Comparison of ENCODE assay signal across 19 mouse cellular contexts in genomic region chr2:156493766-156494165, GRCm38 (mm10). TPM values are rescaled to one million over a fixed set of nuclear protein-coding genes. Genes with fewer than 3 reads are reported as not detected.
DNase-seq lines count a peak whose midpoint lies in the region; ATAC-seq lines count a peak whose summit lies in the region.
"Had no signal": no experiment of that assay in that cellular context is flagged by ENCODE, and none has a peak within 500 bp of the region (broad histone marks: within the 10 kb centered on the region; RNA-seq: fewer than 3 reads in every experiment).

No protein-coding gene starts in this region.

- DNase-seq in cerebellum, adult 9-11 months = peak; percentile 54
- DNase-seq in cerebellum, adult 8-10 months = no peak
- DNase-seq in hindbrain, embryonic 11.5 days (ENCODE audit: low spot score) = peak; percentile 43
- no peak for DNase-seq in right cerebral cortex, postnatal 25 days
- no peak for DNase-seq in testis, postnatal 14 days (ENCODE audit: low spot score)
- DNase-seq: adrenal gland, postnatal 36 days; cerebellum, adult 18-20 months; heart, adult 11 months; kidney, adult 2 months; kidney, postnatal 4 days; lung, postnatal 36 days had no signal

- no peaks in the 10 kb centered on the region for H3K36me3 ChIP-seq in hindbrain, embryonic 11.5 days (ENCODE audit: control insufficient read depth, insufficient read depth, low read length)
- H3K36me3 ChIP-seq in hindbrain, embryonic 16.5 days (ENCODE audit: control insufficient read depth, insufficient read depth, low read length) = peaks cover 12% of the 10 kb centered on the region
- H3K36me3 ChIP-seq in embryonic facial prominence, embryonic 13.5 days = peaks cover 36% of the 10 kb centered on the region
- H3K36me3 ChIP-seq in midbrain, embryonic 13.5 days = peaks cover 41% of the 10 kb centered on the region

- H3K9ac ChIP-seq in hindbrain, embryonic 11.5 days (ENCODE audit: low read depth, low read length) = no peak overlapping the region
- no peak overlapping the region for H3K9ac ChIP-seq in hindbrain, embryonic 16.5 days (ENCODE audit: low read depth, low read length)
- H3K9ac ChIP-seq in embryonic facial prominence, embryonic 13.5 days = peak overlapping the region; percentile 46; the same call in 1 of the 2 replicates
- peak overlapping the region; percentile 42 for H3K9ac ChIP-seq in midbrain, embryonic 13.5 days (replicated peaks)
- H3K9ac ChIP-seq: embryonic facial prominence, embryonic 12.5 days; hindbrain, embryonic 15.5 days; limb, embryonic 15.5 days had no signal

- H3K27me3 ChIP-seq in hindbrain, embryonic 11.5 days (ENCODE audit: control insufficient read depth, insufficient read depth, low read length) = no peaks in the 10 kb centered on the region
- no peaks in the 10 kb centered on the region for H3K27me3 ChIP-seq in hindbrain, embryonic 16.5 days (replicated peaks; ENCODE audit: control insufficient read depth, insufficient read depth, low read length)
- no peaks in the 10 kb centered on the region for H3K27me3 ChIP-seq in embryonic facial prominence, embryonic 13.5 days
- H3K27me3 ChIP-seq in midbrain, embryonic 13.5 days = no peaks in the 10 kb centered on the region
- H3K27me3 ChIP-seq: embryonic facial prominence, embryonic 12.5 days; hindbrain, embryonic 15.5 days; limb, embryonic 15.5 days had no signal

- WGBS in hindbrain, embryonic 11.5 days = 38% methylated on average over 9 of the region's 9 CpGs
- 28% methylated on average over 9 of the region's 9 CpGs for WGBS in hindbrain, embryonic 16.5 days
- 37% methylated on average over 9 of the region's 9 CpGs for WGBS in embryonic facial prominence, embryonic 13.5 days
- 27% methylated on average over 9 of the region's 9 CpGs for WGBS in midbrain, embryonic 13.5 days

- no peak overlapping the region for H3K4me3 ChIP-seq in hindbrain, embryonic 11.5 days (ENCODE audit: low read depth, low read length)
- H3K4me3 ChIP-seq in hindbrain, embryonic 16.5 days (ENCODE audit: low read length) = no peak overlapping the region
- H3K4me3 ChIP-seq in embryonic facial prominence, embryonic 13.5 days = no peak overlapping the region
- H3K4me3 ChIP-seq in midbrain, embryonic 13.5 days (replicated peaks) = no peak overlapping the region
- H3K4me3 ChIP-seq: embryonic facial prominence, embryonic 12.5 days; hindbrain, embryonic 15.5 days; left cerebral cortex, adult 2 months; limb, embryonic 15.5 days; myocyte had no signal

- H3K4me2 ChIP-seq in hindbrain, embryonic 11.5 days (replicated peaks; ENCODE audit: low read depth, low read length) = no peak overlapping the region
- no peak overlapping the region for H3K4me2 ChIP-seq in hindbrain, embryonic 16.5 days (ENCODE audit: low read length)
- H3K4me2 ChIP-seq in embryonic facial prominence, embryonic 13.5 days = no peak overlapping the region
- no peak overlapping the region for H3K4me2 ChIP-seq in midbrain, embryonic 13.5 days (replicated peaks)
- H3K4me2 ChIP-seq: embryonic facial prominence, embryonic 12.5 days; hindbrain, embryonic 15.5 days; limb, embryonic 15.5 days had no signal

- ATAC-seq in hindbrain, embryonic 11.5 days (ENCODE audit: low FRiP score) = peak; percentile 56
- no peak for ATAC-seq in hindbrain, embryonic 16.5 days
- no peak for ATAC-seq in embryonic facial prominence, embryonic 13.5 days (ENCODE audit: insufficient number of reproducible peaks, insufficient read depth, low FRiP score, low TSS enrichment, low read depth)
- peak; percentile 15; the same call in 1 of the 2 replicates for ATAC-seq in midbrain, embryonic 13.5 days

- H3K27ac ChIP-seq in hindbrain, embryonic 11.5 days (ENCODE audit: low read depth, low read length) = 0 out of 2 replicates have a peak overlapping the region, but pooled peaks have one; percentile 36
- no peak overlapping the region for H3K27ac ChIP-seq in hindbrain, embryonic 16.5 days (ENCODE audit: low read depth, low read length)
- H3K27ac ChIP-seq in embryonic facial prominence, embryonic 13.5 days = no peak overlapping the region
- H3K27ac ChIP-seq in midbrain, embryonic 13.5 days = no peak overlapping the region
- H3K27ac ChIP-seq: embryonic facial prominence, embryonic 12.5 days; hindbrain, embryonic 15.5 days; left cerebral cortex, adult 2 months; limb, embryonic 15.5 days had no signal

- no peaks in the 10 kb centered on the region for H3K9me3 ChIP-seq in hindbrain, embryonic 11.5 days (ENCODE audit: control insufficient read depth, low read length)
- H3K9me3 ChIP-seq in hindbrain, embryonic 16.5 days (ENCODE audit: control insufficient read depth, low read length) = no peaks in the 10 kb centered on the region
- H3K9me3 ChIP-seq in embryonic facial prominence, embryonic 13.5 days = no peaks in the 10 kb centered on the region
- no peaks in the 10 kb centered on the region for H3K9me3 ChIP-seq in midbrain, embryonic 13.5 days
- H3K9me3 ChIP-seq: embryonic facial prominence, embryonic 12.5 days; hindbrain, embryonic 15.5 days; limb, embryonic 15.5 days had no signal

- peaks cover 12% of the 10 kb centered on the region for H3K4me1 ChIP-seq in hindbrain, embryonic 11.5 days (replicated peaks; ENCODE audit: control insufficient read depth, insufficient read depth, low read length)
- peaks cover 21% of the 10 kb centered on the region for H3K4me1 ChIP-seq in hindbrain, embryonic 16.5 days (ENCODE audit: control insufficient read depth, insufficient read depth, low read depth, low read length)
- H3K4me1 ChIP-seq in embryonic facial prominence, embryonic 13.5 days = peaks cover 31% of the 10 kb centered on the region
- peaks cover 50% of the 10 kb centered on the region for H3K4me1 ChIP-seq in midbrain, embryonic 13.5 days (replicated peaks)

RNA-seq across cellular contexts. Expression of gene Aar2, which starts 53.6 kb away (rescaled TPM):
- 44.4 and 49.1 TPM in 2 replicates for polyA plus RNA-seq in hindbrain, embryonic 11.5 days (2014; fragmentation: Nextera tagmentation; extraction: Ambion mirVana)
- polyA plus RNA-seq in hindbrain, embryonic 16.5 days (2015; fragmentation: Nextera tagmentation; extraction: Ambion mirVana) = 44.5 and 48.8 TPM in 2 replicates
- 35.3 and 38.9 TPM in 2 replicates for polyA plus RNA-seq in embryonic facial prominence, embryonic 13.5 days (2015; fragmentation: Nextera tagmentation; extraction: Ambion mirVana)
- 46.5 and 48.2 TPM in 2 replicates for polyA plus RNA-seq in midbrain, embryonic 13.5 days (2015; fragmentation: Nextera tagmentation; extraction: Ambion mirVana)

Comparison
In these comparisons a context has a peak if more than half of its experiments do, and no peak if none do; other contexts are left out.
1. DNase-seq: peak in cerebellum, adult 9-11 months (single experiment) and hindbrain, embryonic 11.5 days (single experiment); none in cerebellum, adult 8-10 months (single experiment), right cerebral cortex, postnatal 25 days (single experiment) and testis, postnatal 14 days (single experiment).
2. ATAC-seq: peak in hindbrain, embryonic 11.5 days (single experiment) and midbrain, embryonic 13.5 days (single experiment); none in hindbrain, embryonic 16.5 days (single experiment) and embryonic facial prominence, embryonic 13.5 days (single experiment).
3. H3K9ac ChIP-seq: peak in embryonic facial prominence, embryonic 13.5 days (single experiment) and midbrain, embryonic 13.5 days (single experiment); none in hindbrain, embryonic 11.5 days (single experiment) and hindbrain, embryonic 16.5 days (single experiment).